Mouse (Mus musculus) limb, embryonic 11.5 days (tissue): ENCODE data around the gene Pde4d. TPM values are rescaled to one million over a fixed set of nuclear protein-coding genes. Genes with fewer than 3 reads are reported as not detected.

Source experiments
- ATAC-seq: fragments of 200-750 bp; cut with Nextera tagmentation; 2 replicates; pipeline ENCODE4 v1.8.0; 2017; ENCODE audit warnings: low read depth; ENCODE audit not compliant: insufficient number of reproducible peaks, low FRiP score, low TSS enrichment
- DNase-seq: peaks from one replicate; pipeline ENCODE4 v3.0.0-alpha.2; 2015; ENCODE audit warnings: low spot score
- H3K27ac ChIP-seq: fragments of 300-500 bp; sonication (generic); replicated peaks from 2 replicates; pipeline ENCODE4 v1.5.1; 2014; ENCODE audit warnings: low read depth, mild to moderate bottlenecking, low read length
- H3K27me3 ChIP-seq: fragments of 300-500 bp; sonication (generic); 2 replicates; pipeline ENCODE4 v1.6.1; 2014; ENCODE audit warnings: mild to moderate bottlenecking, low read length, mixed read lengths; ENCODE audit not compliant: control insufficient read depth, insufficient read depth
- H3K36me3 ChIP-seq: fragments of 300-500 bp; sonication (generic); 2 replicates; pipeline ENCODE4 v1.6.1; 2014; ENCODE audit warnings: mild to moderate bottlenecking, low read length, moderate library complexity, mixed read lengths; ENCODE audit not compliant: control insufficient read depth, insufficient read depth
- H3K4me1 ChIP-seq: fragments of 300-500 bp; sonication (generic); 2 replicates; pipeline ENCODE4 v1.6.1; 2014; ENCODE audit warnings: low read length, mixed read lengths; ENCODE audit not compliant: control insufficient read depth, insufficient read depth
- H3K4me2 ChIP-seq: fragments of 300-500 bp; sonication (generic); 2 replicates; pipeline ENCODE4 v1.6.1; 2014; ENCODE audit warnings: low read depth, mild to moderate bottlenecking, moderate library complexity; ENCODE audit not compliant: severe bottlenecking
- H3K4me3 ChIP-seq: fragments of 300-500 bp; sonication (generic); 2 replicates; pipeline ENCODE4 v1.5.1; 2014; ENCODE audit warnings: low read depth, low read length
- H3K9ac ChIP-seq: fragments of 300-500 bp; sonication (generic); 2 replicates; pipeline ENCODE4 v1.6.1; 2014; ENCODE audit warnings: mild to moderate bottlenecking, low read length
- H3K9me3 ChIP-seq: fragments of 300-500 bp; sonication (generic); 2 replicates; pipeline ENCODE4 v1.6.1; 2016; ENCODE audit warnings: low read length; ENCODE audit not compliant: control insufficient read depth
- WGBS: fragments of 180-500 bp; shearing (Covaris S2); extraction: QIAGEN DNeasy Blood & Tissue Kit; methylation state at CpG from one replicate; pipeline ENCODE4 v1.1.7; 2014; 5-methylcytosine and 5-hydroxymethylcytosine counted together
- polyA plus RNA-seq: library from polyadenylated mRNA; unstranded; fragments of >200 nt; fragmentation: Nextera tagmentation; extraction: Ambion mirVana; gene quantifications from 2 replicates; pipeline ENCODE4 v1.2.1, GENCODE M21; 2014

The Pde4d gene
- polyA plus RNA-seq, 1 experiment from 2014 or later, result 13.3 TPM

DNA sequence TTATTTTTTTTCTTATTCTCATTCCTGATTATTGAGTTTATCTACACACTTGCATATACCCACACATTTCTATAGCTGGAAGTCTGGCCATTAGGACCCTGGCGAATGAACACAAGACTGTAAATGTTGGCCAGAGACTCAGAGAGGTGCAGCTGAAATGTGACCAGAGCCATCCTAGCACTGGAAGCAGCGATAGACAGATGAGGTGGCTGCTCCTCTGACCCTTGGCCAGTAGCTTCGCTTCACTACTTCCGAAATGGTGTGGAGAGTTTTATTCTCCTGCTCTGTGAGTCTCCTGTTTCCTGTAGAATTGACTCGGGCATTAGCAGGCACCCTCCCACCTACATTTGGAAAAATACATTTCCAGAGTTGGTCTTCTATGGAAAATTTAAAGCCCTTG lies 1212.4 kb downstream of the Pde4d start:
- Histone ChIP-seq H3K9ac (no peak overlapping the region), H3K4me3 (no peak overlapping the region), H3K4me2 (no peak overlapping the region), H3K4me1 (peaks cover 8% of the 10 kb centered on the region), H3K27me3 (no peaks in the 10 kb centered on the region), H3K9me3 (no peaks in the 10 kb centered on the region), H3K27ac (no peak overlapping the region), H3K36me3 (no peaks in the 10 kb centered on the region)
- DNase-seq, result no peak
- 44% methylated on average over 5 of the region's 5 CpGs for WGBS
- no peak for ATAC-seq

DNA sequence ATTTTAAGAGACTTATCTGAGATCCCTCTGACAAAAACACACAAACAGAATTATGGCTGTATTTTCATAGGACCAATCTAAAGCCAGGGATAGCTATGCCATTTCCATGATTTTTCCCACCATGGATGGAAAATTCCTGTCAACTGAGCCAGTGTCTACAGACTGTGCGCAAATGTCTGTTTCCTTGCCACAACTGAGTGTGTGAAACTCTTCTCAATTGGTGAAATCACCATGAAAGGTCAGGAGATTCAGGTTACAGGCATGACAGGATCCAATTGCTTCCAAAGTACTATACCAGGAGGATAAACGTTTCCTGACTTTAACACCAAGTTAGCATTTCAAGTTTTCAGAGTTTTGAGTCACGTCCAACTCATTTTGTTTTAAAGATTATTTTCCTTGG lies 1213.0 kb downstream of the Pde4d start:
- H3K4me3 ChIP-seq, result no peak overlapping the region
- H3K4me2 ChIP-seq, result no peak overlapping the region
- ATAC-seq, result no peak

DNA sequence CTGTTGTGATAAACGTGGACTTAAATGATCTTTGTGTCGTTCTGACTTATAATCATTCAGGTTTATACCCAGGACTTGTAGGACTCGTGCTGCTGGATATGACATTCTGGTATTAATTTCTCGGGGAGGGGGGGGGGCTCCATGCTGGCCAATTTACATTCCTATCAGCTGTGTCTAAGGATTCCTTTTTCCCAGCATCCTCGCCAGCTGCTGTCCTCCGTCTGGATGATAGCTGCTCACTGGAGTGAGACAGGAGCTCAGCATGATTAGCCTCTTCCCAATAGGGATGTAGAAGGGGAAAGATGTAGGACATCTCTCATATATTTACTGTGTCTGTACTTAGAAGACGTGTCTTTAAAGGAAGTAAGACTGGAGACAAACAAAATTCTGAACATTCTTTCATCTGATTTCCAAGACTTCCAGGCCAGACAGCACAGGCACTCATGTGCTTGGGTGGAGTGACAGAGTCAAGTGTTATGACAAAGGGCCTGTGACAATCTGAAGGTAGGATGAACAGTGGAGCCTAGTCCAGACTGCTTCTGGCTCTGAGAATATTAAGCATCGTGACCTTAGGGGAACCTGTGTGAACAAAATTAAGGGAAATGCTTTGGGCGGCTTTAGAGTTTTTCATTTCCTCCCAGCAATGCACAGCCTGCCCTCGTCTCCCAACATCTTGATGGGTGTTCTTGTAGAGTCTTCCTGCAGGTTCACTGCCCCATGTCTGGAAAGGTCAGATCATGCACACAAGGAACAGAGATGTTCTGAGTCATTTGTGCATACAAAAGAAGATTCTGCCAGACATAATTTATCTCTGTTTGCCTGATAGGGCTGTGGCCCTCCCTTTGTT lies 1215.4 kb downstream of the Pde4d start:
- WGBS, result 75% methylated on average over 10 of the region's 10 CpGs
- no peaks in the 10 kb centered on the region for H3K36me3 ChIP-seq
- ATAC-seq, result no peak
- H3K4me1 ChIP-seq, result peaks cover 8% of the 10 kb centered on the region
- H3K9me3 ChIP-seq, result no peaks in the 10 kb centered on the region
- no peak overlapping the region for H3K4me3 ChIP-seq
- no peak overlapping the region for H3K27ac ChIP-seq
- no peak overlapping the region for H3K9ac ChIP-seq
- no peaks in the 10 kb centered on the region for H3K27me3 ChIP-seq
- DNase-seq, result no peak
- no peak overlapping the region for H3K4me2 ChIP-seq

More for the DNA sequence above, 1213.0 kb downstream of the Pde4d start:
- 46% methylated on average over 3 of the region's 3 CpGs for WGBS
- H3K27me3 ChIP-seq, result no peaks in the 10 kb centered on the region
- H3K9ac ChIP-seq, result no peak overlapping the region
- peaks cover 8% of the 10 kb centered on the region for H3K4me1 ChIP-seq
- H3K36me3 ChIP-seq, result no peaks in the 10 kb centered on the region
- no peak overlapping the region for H3K27ac ChIP-seq
- no peaks in the 10 kb centered on the region for H3K9me3 ChIP-seq
- peak; percentile 12 for DNase-seq

DNA sequence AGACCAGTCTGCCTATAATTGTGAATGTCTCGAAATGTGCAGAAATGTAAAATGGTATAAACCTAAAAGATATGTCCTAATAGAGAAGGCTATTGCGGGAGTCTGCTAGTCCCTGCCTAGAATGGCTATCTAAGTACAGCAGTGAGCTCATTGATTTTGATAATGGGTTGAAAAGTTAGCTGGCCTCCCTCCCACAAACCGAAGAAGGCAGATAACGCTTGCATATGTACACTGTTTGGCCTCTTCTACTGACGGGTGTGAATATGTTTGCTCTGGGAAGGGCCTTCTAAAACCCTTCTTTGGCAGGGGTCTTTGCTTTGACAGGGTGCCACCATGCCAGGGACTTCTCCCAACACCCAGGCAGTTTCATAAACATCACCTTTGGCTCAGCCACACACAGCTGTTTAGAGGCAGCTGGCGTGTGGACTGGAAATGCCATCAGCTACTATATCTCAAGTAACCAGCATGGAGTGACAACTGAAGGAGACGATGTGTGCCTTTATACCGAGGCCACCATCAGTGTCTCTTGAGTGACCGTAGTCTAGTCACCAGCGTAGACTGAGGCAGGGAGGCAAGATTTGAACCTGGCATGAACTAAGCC lies 1216.2 kb downstream of the Pde4d start:
- Histone ChIP-seq H3K4me3 (no peak overlapping the region), H3K9ac (no peak overlapping the region), H3K4me2 (no peak overlapping the region), H3K27ac (no peak overlapping the region), H3K27me3 (no peaks in the 10 kb centered on the region), H3K36me3 (no peaks in the 10 kb centered on the region), H3K9me3 (no peaks in the 10 kb centered on the region), H3K4me1 (peaks cover 8% of the 10 kb centered on the region)
- DNase-seq, result peak; percentile 18
- WGBS, result 89% methylated on average over 10 of the region's 10 CpGs
- ATAC-seq, result no peak

GRCm38 (mm10) chr13:109669965-109670364 lies 1220.2 kb downstream of the Pde4d start:
- Histone ChIP-seq H3K27me3 (no peaks in the 10 kb centered on the region), H3K9ac (no peak overlapping the region), H3K27ac (no peak overlapping the region), H3K4me2 (no peak overlapping the region), H3K9me3 (no peaks in the 10 kb centered on the region), H3K4me3 (no peak overlapping the region), H3K4me1 (no peaks in the 10 kb centered on the region), H3K36me3 (no peaks in the 10 kb centered on the region)
- WGBS, result 62% methylated on average over 4 of the region's 4 CpGs
- DNase-seq (peak; percentile 20), ATAC-seq (no peak)

DNA sequence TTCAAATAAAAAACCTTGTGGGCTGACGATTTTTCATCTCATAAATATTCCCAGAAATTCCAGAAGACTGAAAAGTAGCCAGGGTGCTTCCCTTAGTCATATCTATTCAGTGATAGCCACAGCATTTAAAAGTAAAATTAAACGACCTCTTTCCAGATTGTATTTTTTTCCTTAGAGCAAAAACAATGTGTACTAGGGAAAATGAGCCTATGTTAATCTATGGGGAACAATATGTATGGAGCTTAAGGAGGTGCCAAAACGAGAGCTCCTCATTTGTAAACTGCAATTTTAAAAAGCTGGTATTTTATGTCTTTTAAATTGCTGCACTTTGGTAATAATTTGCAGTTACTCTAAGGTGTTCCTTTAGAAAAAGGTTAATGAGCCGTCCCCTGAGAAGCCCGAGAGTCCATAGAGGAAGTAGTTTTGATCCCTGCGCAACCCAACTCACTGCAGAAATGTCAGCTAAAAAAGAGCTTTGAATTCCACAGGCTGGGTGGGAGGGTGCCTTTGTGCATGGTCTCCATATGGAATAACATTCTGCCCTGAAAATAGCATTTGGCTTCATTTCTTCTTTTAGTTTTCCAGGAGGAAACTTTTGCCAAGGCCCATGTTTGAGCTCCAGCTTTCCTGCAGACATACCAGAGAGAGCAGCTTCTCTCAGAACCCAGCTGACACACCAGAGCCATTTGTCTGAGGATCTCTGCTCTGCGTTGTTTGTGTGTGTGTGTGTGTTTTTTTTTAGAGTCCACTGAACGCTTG lies 1222.0 kb downstream of the Pde4d start:
- Histone ChIP-seq H3K4me1 (no peaks in the 10 kb centered on the region), H3K4me3 (no peak overlapping the region), H3K36me3 (no peaks in the 10 kb centered on the region), H3K4me2 (no peak overlapping the region), H3K9ac (no peak overlapping the region), H3K27ac (no peak overlapping the region), H3K9me3 (no peaks in the 10 kb centered on the region), H3K27me3 (no peaks in the 10 kb centered on the region)
- 41% methylated on average over 8 of the region's 8 CpGs for WGBS
- ATAC-seq (no peak), DNase-seq (no peak)

DNA sequence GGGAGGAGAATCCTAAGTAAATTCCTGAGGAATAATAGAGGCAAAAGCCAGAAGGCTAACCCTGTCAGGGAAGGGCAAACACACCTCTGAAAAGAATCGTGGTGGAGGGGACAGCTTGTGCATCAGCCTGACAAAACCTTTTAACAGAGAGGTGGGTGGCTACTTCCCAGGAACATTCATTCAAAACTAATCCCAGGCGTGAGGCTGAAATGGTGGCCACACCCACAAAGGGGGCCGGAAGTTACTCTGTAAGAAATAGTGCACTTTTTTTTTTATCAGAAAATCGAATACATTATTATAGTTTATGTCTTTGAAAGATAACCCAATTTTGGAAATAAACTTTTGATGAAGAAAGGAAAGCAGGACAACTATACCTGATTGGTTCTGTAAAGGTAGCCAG lies 1227.3 kb downstream of the Pde4d start:
- no peak overlapping the region for H3K27ac ChIP-seq
- no peaks in the 10 kb centered on the region for H3K36me3 ChIP-seq
- no peaks in the 10 kb centered on the region for H3K4me1 ChIP-seq
- WGBS, result 66% methylated on average over 4 of the region's 4 CpGs
- ATAC-seq (no peak), DNase-seq (no peak)
- H3K4me3 ChIP-seq, result no peak overlapping the region
- H3K27me3 ChIP-seq, result no peaks in the 10 kb centered on the region
- no peak overlapping the region for H3K9ac ChIP-seq
- no peak overlapping the region for H3K4me2 ChIP-seq
- no peaks in the 10 kb centered on the region for H3K9me3 ChIP-seq

GRCm38 (mm10) chr13:109677617-109678016 lies 1227.9 kb downstream of the Pde4d start:
- WGBS, result 82% methylated on average over 3 of the region's 3 CpGs
- no peak for DNase-seq
- Histone ChIP-seq H3K4me1 (no peaks in the 10 kb centered on the region), H3K27me3 (no peaks in the 10 kb centered on the region), H3K36me3 (no peaks in the 10 kb centered on the region), H3K27ac (no peak overlapping the region), H3K4me2 (no peak overlapping the region), H3K9ac (no peak overlapping the region), H3K9me3 (no peaks in the 10 kb centered on the region), H3K4me3 (no peak overlapping the region)
- no peak for ATAC-seq
